Mouse (Mus musculus): Measurements from ENCODE around the gene Zfp112. TPM values are rescaled to one million over a fixed set of nuclear protein-coding genes. Genes with fewer than 3 reads are reported as not detected.

The Zfp112 gene
- polyA plus RNA-seq (2012; rRNA removed), result 0.28 and 0.58 TPM in 2 replicates

GRCm38 (mm10) chr7:24112156-24112856 lies at the start of gene Zfp112:
Gene Zfp112, plus strand, starts transcription at chr7:24112314.

GRCm38 (mm10) chr7:24081634-24082431 lies 30.3 kb upstream of the Zfp112 start, which contains the start of gene Zfp180:
Gene Zfp180, plus strand, starts transcription at chr7:24081924.

GRCm38 (mm10) chr7:24133996-24134828 lies 22.1 kb downstream of the Zfp112 start, which contains the start of gene Zfp235:
Gene Zfp235, plus strand, starts transcription at chr7:24134169.

GRCm38 (mm10) chr7:24174618-24175336 lies 62.7 kb downstream of the Zfp112 start, which contains the start of gene Zfp114:
Gene Zfp114, plus strand, starts transcription at chr7:24175060.

Other genes starting within 250 kb of the Zfp112 start
- not detected in 2 replicates for gene Vmn1r177, start 245.9 kb upstream of the Zfp112 start, polyA plus RNA-seq (2012; rRNA removed)
- not detected in 2 replicates for gene Vmn1r178, start 220.3 kb upstream of the Zfp112 start, polyA plus RNA-seq (2012; rRNA removed)
- not detected in 2 replicates for gene Vmn1r179, start 185.3 kb upstream of the Zfp112 start, polyA plus RNA-seq (2012; rRNA removed)
- gene Vmn1r180, start 161.7 kb upstream of the Zfp112 start, polyA plus RNA-seq (2012; rRNA removed), result not detected in 2 replicates
- not detected in 2 replicates for gene Vmn1r181, start 137.7 kb upstream of the Zfp112 start, polyA plus RNA-seq (2012; rRNA removed)
- gene V1rd19, start 110.6 kb upstream of the Zfp112 start, polyA plus RNA-seq (2012; rRNA removed), result not detected in 2 replicates
- not detected in 2 replicates for gene Vmn1r183, start 59.1 kb upstream of the Zfp112 start, polyA plus RNA-seq (2012; rRNA removed)
- 2.7 and 3.3 TPM in 2 replicates for gene Zfp180, start 30.4 kb upstream of the Zfp112 start, polyA plus RNA-seq (2012; rRNA removed)
- gene Zfp235, start 21.9 kb downstream of the Zfp112 start, polyA plus RNA-seq (2012; rRNA removed), result 2.1 and 3.2 TPM in 2 replicates
- gene Zfp114, start 62.7 kb downstream of the Zfp112 start, polyA plus RNA-seq (2012; rRNA removed), result 0.02 and 0.12 TPM in 2 replicates
- 0.35 and 0.53 TPM in 2 replicates for gene Zfp111, start 99.1 kb downstream of the Zfp112 start, polyA plus RNA-seq (2012; rRNA removed)
- 0.17 and 0.40 TPM in 2 replicates for gene Zfp109, start 125.2 kb downstream of the Zfp112 start, polyA plus RNA-seq (2012; rRNA removed)
- 0.16 and 0.24 TPM in 2 replicates for gene Zfp108, start 142.5 kb downstream of the Zfp112 start, polyA plus RNA-seq (2012; rRNA removed)
- gene Zfp93, start 158.1 kb downstream of the Zfp112 start, polyA plus RNA-seq (2012; rRNA removed), result 0.47 and 0.73 TPM in 2 replicates
- 0.96 and 1.8 TPM in 2 replicates for gene Zfp61, start 188.9 kb downstream of the Zfp112 start, polyA plus RNA-seq (2012; rRNA removed)
- gene Zfp94, start 204.4 kb downstream of the Zfp112 start, polyA plus RNA-seq (2012; rRNA removed), result 2.3 and 2.8 TPM in 2 replicates
- gene Tescl, start 221.6 kb downstream of the Zfp112 start, polyA plus RNA-seq (2012; rRNA removed), result 0.26 and 0.63 TPM in 2 replicates
- gene Lypd5, start 236.9 kb downstream of the Zfp112 start, polyA plus RNA-seq (2012; rRNA removed), result 43.9 and 102 TPM in 2 replicates